Mouse (Mus musculus): ENCODE measurements around the gene Metrn. TPM values are rescaled to one million over a fixed set of nuclear protein-coding genes. Genes with fewer than 3 reads are reported as not detected.

Metrn gene
- 29.1 and 38.2 TPM in 2 replicates for polyA plus RNA-seq (2012; rRNA removed; ENCODE audit: low replicate concordance)

GRCm38 (mm10) chr17:25796951-25797369 lies at the start of gene Metrn:
Metrn (minus strand) TSS chr17:25797136.

GRCm38 (mm10) chr17:25844396-25844901 lies 47.5 kb upstream of the Metrn start, which contains the start of gene Rhot2:
Rhot2 (minus strand) TSS chr17:25844851.

GRCm38 (mm10) chr17:25841117-25841880 lies 44.4 kb upstream of the Metrn start, which contains the start of gene Gm20683:
Gm20683 (minus strand) TSS chr17:25841763.

GRCm38 (mm10) chr17:25837076-25837410 lies 40.1 kb upstream of the Metrn start, which contains the start of gene Rhbdl1:
Rhbdl1 (minus strand) TSS chr17:25837295.

GRCm38 (mm10) chr17:25833291-25833663 lies 36.3 kb upstream of the Metrn start, which contains the start of gene Stub1:
Stub1 (minus strand) TSS chr17:25833404.

GRCm38 (mm10) chr17:25828712-25829557 lies 32.0 kb upstream of the Metrn start, which contains the start of gene Jmjd8:
Jmjd8 (plus strand) TSS chr17:25828867.

GRCm38 (mm10) chr17:25823452-25823851 lies 26.5 kb upstream of the Metrn start, which contains the start of gene Wdr24:
Wdr24 (plus strand) TSS chr17:25823627.

GRCm38 (mm10) chr17:25808789-25809605 lies 12.1 kb upstream of the Metrn start, which contains the start of gene Fbxl16:
Fbxl16 (plus strand) TSS chr17:25809085.

GRCm38 (mm10) chr17:25795609-25796092 lies 1.3 kb downstream of the Metrn start, which contains the start of gene AC134908.4:
AC134908.4 (minus strand) TSS chr17:25795659.

GRCm38 (mm10) chr17:25792615-25793014 lies 4.3 kb downstream of the Metrn start, which contains the start of gene Fam173a:
Fam173a (minus strand) TSS chr17:25792901.

GRCm38 (mm10) chr17:25786280-25786679 lies 10.7 kb downstream of the Metrn start, which contains the start of gene Ccdc78:
Ccdc78 (plus strand) TSS chr17:25786580.

GRCm38 (mm10) chr17:25785281-25785745 lies 11.6 kb downstream of the Metrn start, which contains the start of gene Haghl:
Haghl (minus strand) TSS chr17:25785673.

GRCm38 (mm10) chr17:25773549-25774120 lies 23.3 kb downstream of the Metrn start, which contains the start of gene Narfl:
Narfl (plus strand) TSS chr17:25773776.

GRCm38 (mm10) chr17:25754241-25754640 lies 42.7 kb downstream of the Metrn start, which contains the start of gene Msln:
Msln (minus strand) TSS chr17:25754378.

Other genes with a start within 250 kb of the Metrn start
- 0.35 and 0.44 TPM in 2 replicates for gene Sox8, start 226.4 kb downstream of the Metrn start, polyA plus RNA-seq (2012; rRNA removed; ENCODE audit: low replicate concordance)
- gene Lmf1, start 218.1 kb downstream of the Metrn start, polyA plus RNA-seq (2012; rRNA removed; ENCODE audit: low replicate concordance), result 12.1 and 16.5 TPM in 2 replicates
- 0.23 TPM in 1 of 2 replicates, not detected in the other for gene Gng13, start 80.0 kb downstream of the Metrn start, polyA plus RNA-seq (2012; rRNA removed; ENCODE audit: low replicate concordance)
- 10.7 and 13.7 TPM in 2 replicates for gene Chtf18, start 69.7 kb downstream of the Metrn start, polyA plus RNA-seq (2012; rRNA removed; ENCODE audit: low replicate concordance)
- gene Rpusd1, start 69.5 kb downstream of the Metrn start, polyA plus RNA-seq (2012; rRNA removed; ENCODE audit: low replicate concordance), result 23.9 and 28.5 TPM in 2 replicates
- 0.27 and 0.29 TPM in 2 replicates for gene Mslnl, start 61.1 kb downstream of the Metrn start, polyA plus RNA-seq (2012; rRNA removed; ENCODE audit: low replicate concordance)
- 2.2 and 3.4 TPM in 2 replicates for gene Msln, start 42.8 kb downstream of the Metrn start, polyA plus RNA-seq (2012; rRNA removed; ENCODE audit: low replicate concordance)
- 11.9 and 15.5 TPM in 2 replicates for gene Narfl, start 23.4 kb downstream of the Metrn start, polyA plus RNA-seq (2012; rRNA removed; ENCODE audit: low replicate concordance)
- 26.8 and 27.4 TPM in 2 replicates for gene Haghl, start 11.5 kb downstream of the Metrn start, polyA plus RNA-seq (2012; rRNA removed; ENCODE audit: low replicate concordance)
- 0.06 TPM in 1 of 2 replicates, not detected in the other for gene Ccdc78, start 10.6 kb downstream of the Metrn start, polyA plus RNA-seq (2012; rRNA removed; ENCODE audit: low replicate concordance)
- 94.1 and 137 TPM in 2 replicates for gene Fam173a, start 4.2 kb downstream of the Metrn start, polyA plus RNA-seq (2012; rRNA removed; ENCODE audit: low replicate concordance)
- gene AC134908.4, start 1.5 kb downstream of the Metrn start, polyA plus RNA-seq (2012; rRNA removed; ENCODE audit: low replicate concordance), result not detected in 2 replicates
- 2.5 and 4.1 TPM in 2 replicates for gene Fbxl16, start 11.9 kb upstream of the Metrn start, polyA plus RNA-seq (2012; rRNA removed; ENCODE audit: low replicate concordance)
- 27.2 and 27.4 TPM in 2 replicates for gene Wdr24, start 26.5 kb upstream of the Metrn start, polyA plus RNA-seq (2012; rRNA removed; ENCODE audit: low replicate concordance)
- 43.0 and 55.8 TPM in 2 replicates for gene Jmjd8, start 31.7 kb upstream of the Metrn start, polyA plus RNA-seq (2012; rRNA removed; ENCODE audit: low replicate concordance)
- gene Stub1, start 36.3 kb upstream of the Metrn start, polyA plus RNA-seq (2012; rRNA removed; ENCODE audit: low replicate concordance), result 105 and 167 TPM in 2 replicates
- gene Rhbdl1, start 40.2 kb upstream of the Metrn start, polyA plus RNA-seq (2012; rRNA removed; ENCODE audit: low replicate concordance), result 6.5 and 12.9 TPM in 2 replicates
- 68.5 and 82.6 TPM in 2 replicates for gene Gm20683, start 44.6 kb upstream of the Metrn start, polyA plus RNA-seq (2012; rRNA removed; ENCODE audit: low replicate concordance)
- gene Rhot2, start 47.7 kb upstream of the Metrn start, polyA plus RNA-seq (2012; rRNA removed; ENCODE audit: low replicate concordance), result 122 and 144 TPM in 2 replicates
- 9.5 and 30.5 TPM in 2 replicates for gene Wdr90, start 64.4 kb upstream of the Metrn start, polyA plus RNA-seq (2012; rRNA removed; ENCODE audit: low replicate concordance)
- 135 and 209 TPM in 2 replicates for gene Mcrip2, start 71.6 kb upstream of the Metrn start, polyA plus RNA-seq (2012; rRNA removed; ENCODE audit: low replicate concordance)
- 162 and 249 TPM in 2 replicates for gene Mettl26, start 77.9 kb upstream of the Metrn start, polyA plus RNA-seq (2012; rRNA removed; ENCODE audit: low replicate concordance)
- 1.3 and 1.9 TPM in 2 replicates for gene Wfikkn1, start 83.7 kb upstream of the Metrn start, polyA plus RNA-seq (2012; rRNA removed; ENCODE audit: low replicate concordance)
- gene Rab40c, start 122.6 kb upstream of the Metrn start, polyA plus RNA-seq (2012; rRNA removed; ENCODE audit: low replicate concordance), result 38.2 and 46.0 TPM in 2 replicates
- gene Pigq, start 147.8 kb upstream of the Metrn start, polyA plus RNA-seq (2012; rRNA removed; ENCODE audit: low replicate concordance), result 69.2 and 87.1 TPM in 2 replicates
- not detected in 2 replicates for gene Nhlrc4, start 147.8 kb upstream of the Metrn start, polyA plus RNA-seq (2012; rRNA removed; ENCODE audit: low replicate concordance)
- gene A930017K11Rik, start 155.4 kb upstream of the Metrn start, polyA plus RNA-seq (2012; rRNA removed; ENCODE audit: low replicate concordance), result not detected in 2 replicates
- gene Capn15, start 188.7 kb upstream of the Metrn start, polyA plus RNA-seq (2012; rRNA removed; ENCODE audit: low replicate concordance), result 74.2 and 92.9 TPM in 2 replicates